Mouse (Mus musculus) kidney, postnatal 10 days (tissue): ENCODE measurements around the gene Dcaf4.

ENCODE experiments used
- DNase-seq: peaks from one replicate; pipeline ENCODE4 v3.0.0; 2021; ENCODE audit warnings: mixed read lengths

Dcaf4 gene

GRCm38 (mm10) chr12:83520311-83520890 is at the start of gene Dcaf4:
Gene Dcaf4 (plus strand): TSS chr12:83520466.
- DNase-seq = peak; percentile 99

GRCm38 (mm10) chr12:83471760-83472159 is 48.5 kb upstream of the Dcaf4 start:
- DNase-seq = no peak

GRCm38 (mm10) chr12:83473987-83474600 is 46.2 kb upstream of the Dcaf4 start:
- DNase-seq = no peak

GRCm38 (mm10) chr12:83475419-83475818 is 44.8 kb upstream of the Dcaf4 start:
- no peak for DNase-seq

- no peak for DNase-seq
These were observed 44.0 kb upstream of the Dcaf4 start for GRCm38 (mm10) chr12:83476277-83476676.

GRCm38 (mm10) chr12:83479140-83479539 is 41.1 kb upstream of the Dcaf4 start:
- DNase-seq = no peak

- DNase-seq = no peak
These were observed 40.4 kb upstream of the Dcaf4 start for GRCm38 (mm10) chr12:83479818-83480401.

GRCm38 (mm10) chr12:83481439-83481838 is 38.8 kb upstream of the Dcaf4 start:
- no peak for DNase-seq

- DNase-seq = no peak
These were observed 36.6 kb upstream of the Dcaf4 start for GRCm38 (mm10) chr12:83483653-83484052.

- DNase-seq = no peak
These were observed 35.2 kb upstream of the Dcaf4 start for GRCm38 (mm10) chr12:83484855-83485745.

GRCm38 (mm10) chr12:83485911-83486670 is 34.2 kb upstream of the Dcaf4 start:
- DNase-seq = peak; percentile 48

GRCm38 (mm10) chr12:83486671-83487461 is 33.4 kb upstream of the Dcaf4 start:
- peak; percentile 77 for DNase-seq

GRCm38 (mm10) chr12:83487476-83487991 is 32.7 kb upstream of the Dcaf4 start, which contains the start of gene Dpf3:
Gene Dpf3 (minus strand): TSS chr12:83487716.
- peak; percentile 100 for DNase-seq

GRCm38 (mm10) chr12:83488211-83488941 is 31.9 kb upstream of the Dcaf4 start:
- peak; percentile 31 for DNase-seq

GRCm38 (mm10) chr12:83489748-83490147 is 30.5 kb upstream of the Dcaf4 start:
- DNase-seq = no peak

GRCm38 (mm10) chr12:83491609-83492008 is 28.7 kb upstream of the Dcaf4 start:
- DNase-seq = no peak

- DNase-seq = no peak
These were observed 27.5 kb upstream of the Dcaf4 start for GRCm38 (mm10) chr12:83492808-83493207.

GRCm38 (mm10) chr12:83494196-83494595 is 26.1 kb upstream of the Dcaf4 start:
- DNase-seq = no peak

GRCm38 (mm10) chr12:83495248-83495960 is 24.9 kb upstream of the Dcaf4 start:
- DNase-seq = no peak

- DNase-seq = no peak
These were observed 24.3 kb upstream of the Dcaf4 start for GRCm38 (mm10) chr12:83495961-83496282.
